Mouse (Mus musculus) C2C12 (cell line): ENCODE measurements around the gene Capza3. TPM values are rescaled to one million over a fixed set of nuclear protein-coding genes. Genes with fewer than 3 reads are reported as not detected.

ENCODE experiments used
- H3K27me3 ChIP-seq: one replicate; pipeline ENCODE4 v1.6.1; 2011; ENCODE audit not compliant: control insufficient read depth, insufficient read depth, insufficient read length
- H3K36me3 ChIP-seq: one replicate; pipeline ENCODE4 v1.6.1; 2011; ENCODE audit not compliant: control insufficient read depth, insufficient read depth
- H3K4me3 ChIP-seq: one replicate; pipeline ENCODE4 v1.5.1; 2011; ENCODE audit warnings: mild to moderate bottlenecking, control low read depth; ENCODE audit not compliant: poor library complexity, insufficient read depth, severe bottlenecking
- H3K79me2 ChIP-seq: one replicate; pipeline ENCODE4 v1.6.1; 2011; ENCODE audit not compliant: control insufficient read depth, insufficient read depth
- H3K79me3 ChIP-seq: one replicate; pipeline ENCODE4 v1.6.1; 2011; ENCODE audit warnings: low read depth, control low read depth
- H3ac ChIP-seq: one replicate; pipeline ENCODE3; 2011; ENCODE audit warnings: low read depth; ENCODE audit not compliant: control insufficient read depth, insufficient read length
- CEBPB ChIP-seq: IDR thresholded peaks from one replicate; pipeline ENCODE4 v1.6.1; 2011; ENCODE audit warnings: low read depth, mild to moderate bottlenecking, control low read depth, moderate library complexity
- CTCF ChIP-seq: IDR thresholded peaks from one replicate; pipeline ENCODE4 v1.5.1; 2011; ENCODE audit not compliant: control insufficient read depth, insufficient read depth, insufficient read length
- FOSL1 ChIP-seq: IDR thresholded peaks from one replicate; pipeline ENCODE4 v1.8.0; 2011; ENCODE audit warnings: mild to moderate bottlenecking, low read length; ENCODE audit not compliant: poor library complexity, insufficient read depth, severe bottlenecking
- MAX ChIP-seq: IDR thresholded peaks from one replicate; pipeline ENCODE4 v1.6.1; 2011; ENCODE audit warnings: mild to moderate bottlenecking, control low read depth
- MYOD1 ChIP-seq: IDR thresholded peaks from one replicate; pipeline ENCODE4 v1.6.1; 2011; ENCODE audit warnings: low read depth; ENCODE audit not compliant: control insufficient read depth, insufficient read length
- MYOG ChIP-seq: IDR thresholded peaks from one replicate; pipeline ENCODE4 v1.6.1; 2011; ENCODE audit not compliant: control insufficient read depth, insufficient read length; ENCODE audit errors: extremely low read depth
- USF1 ChIP-seq: IDR thresholded peaks from one replicate; pipeline ENCODE4 v1.6.1; 2011; ENCODE audit warnings: low read depth, mild to moderate bottlenecking, control low read depth, moderate library complexity
- long read RNA-seq, 2 experiments: library from polyadenylated mRNA; unstranded; transcript quantifications; one replicate each; pipeline ENCODE4 v2.0.0; 2019 to 2020
- polyA plus RNA-seq: library from polyadenylated mRNA; unstranded; fragments of >200 nt; fragmentation: generic; extraction: Trizol; gene quantifications from one replicate; pipeline ENCODE4 v1.2.1, GENCODE M21; 2012; ENCODE audit warnings: missing spikeins

Gene Capza3
- not detected for polyA plus RNA-seq
- long read RNA-seq, experiment 1: 0 reads
- long read RNA-seq, experiment 2: 0 reads

DNA sequence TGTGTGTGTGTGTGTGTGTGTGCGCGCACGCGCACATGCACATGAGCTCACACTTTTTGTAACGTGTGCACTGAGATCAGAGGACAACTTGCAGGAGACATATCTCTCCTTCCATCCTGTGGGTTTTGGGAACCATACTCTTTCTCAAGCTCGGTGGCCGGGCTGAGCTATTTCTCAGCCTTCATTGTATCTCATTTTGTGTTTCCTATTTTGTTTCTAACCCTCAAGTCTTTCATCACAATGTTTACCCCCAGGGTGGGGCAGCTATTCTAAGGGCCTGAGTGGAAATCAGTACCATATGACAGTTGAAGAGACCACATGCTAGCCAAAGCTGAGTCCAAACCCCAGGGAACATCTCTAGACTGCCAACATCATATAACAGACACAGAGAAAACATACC is at the start of gene Capza3:
Gene Capza3 (plus strand): TSS at position 301 of the 400 bp plus-strand sequence.
- H3K36me3 ChIP-seq: no peaks in the 10 kb centered on the region
- H3K79me3 ChIP-seq: no peaks in the 10 kb centered on the region
- H3K79me2 ChIP-seq: no peaks in the 10 kb centered on the region
- H3ac ChIP-seq: no peak within 1 kb of the TSS
- no peaks in the 10 kb centered on the region for H3K27me3 ChIP-seq
- TF ChIP-seq MAX (no peak), MYOD1 (no peak), USF1 (no peak), CEBPB (no peak), FOSL1 (no peak), CTCF (no peak), MYOG (no peak)
- no peak within 1 kb of the TSS for H3K4me3 ChIP-seq

GRCm38 (mm10) chr6:140005181-140005580 is 35.9 kb upstream of the Capza3 start:
- no peak for TF ChIP-seq CTCF
- no peak for TF ChIP-seq FOSL1
- TF ChIP-seq MYOD1: no peak

DNA sequence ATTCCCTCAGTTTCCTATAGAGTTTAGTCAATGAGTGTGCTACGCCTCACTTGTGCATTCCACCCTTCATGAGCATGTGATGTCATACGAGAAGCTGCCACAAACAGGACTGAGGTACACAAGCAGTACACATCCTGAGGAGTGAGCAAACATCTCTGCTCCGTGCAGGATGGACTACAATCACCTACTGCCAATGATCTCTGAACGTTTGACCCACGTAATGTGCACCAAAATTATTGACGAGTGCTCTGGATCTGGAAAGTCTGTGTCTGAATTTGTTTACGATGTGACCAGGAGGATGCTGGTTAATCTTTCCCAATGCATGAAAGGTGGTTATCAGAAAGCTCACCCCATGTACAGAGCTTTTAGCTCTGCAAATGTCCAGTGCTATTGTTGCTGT is 16.6 kb upstream of the Capza3 start:
- H3K36me3 ChIP-seq: no peaks in the 10 kb centered on the region
- no peaks in the 10 kb centered on the region for H3K27me3 ChIP-seq
- TF ChIP-seq FOSL1: no peak
- TF ChIP-seq MAX: no peak
- no peak for TF ChIP-seq USF1
- TF ChIP-seq MYOD1: no peak
- TF ChIP-seq CTCF: no peak
- TF ChIP-seq CEBPB: no peak
- no peak for TF ChIP-seq MYOG
- no peaks in the 10 kb centered on the region for H3K79me2 ChIP-seq
- H3K79me3 ChIP-seq: no peaks in the 10 kb centered on the region
- no peak overlapping the region for H3ac ChIP-seq
- no peak overlapping the region for H3K4me3 ChIP-seq

More at GRCm38 (mm10) chr6:140005181-140005580, 35.9 kb upstream of the Capza3 start:
- Histone ChIP-seq H3K79me2 (no peaks in the 10 kb centered on the region), H3K36me3 (no peaks in the 10 kb centered on the region), H3ac (no peak overlapping the region), H3K27me3 (no peaks in the 10 kb centered on the region), H3K4me3 (no peak overlapping the region), H3K79me3 (no peaks in the 10 kb centered on the region)

- no peaks in the 10 kb centered on the region for H3K27me3 ChIP-seq
- TF ChIP-seq MYOG: no peak
- no peak for TF ChIP-seq MAX
- no peak for TF ChIP-seq CEBPB
- TF ChIP-seq CTCF: no peak
- no peak for TF ChIP-seq FOSL1
- TF ChIP-seq MYOD1: no peak
- no peak for TF ChIP-seq USF1
- H3K4me3 ChIP-seq: no peak within 1 kb of the TSS
- no peaks in the 10 kb centered on the region for H3K79me3 ChIP-seq
- no peak within 1 kb of the TSS for H3ac ChIP-seq
- no peaks in the 10 kb centered on the region for H3K36me3 ChIP-seq
- no peaks in the 10 kb centered on the region for H3K79me2 ChIP-seq
Measured at GRCm38 (mm10) chr6:140041357-140041756, 305 bp downstream of the Capza3 start, which contains the start of gene Plcz1. Plcz1 (minus strand) TSS chr6:140041457.

- no peak overlapping the region for H3ac ChIP-seq
- TF ChIP-seq MYOD1 (no peak), MYOG (no peak), CEBPB (no peak), FOSL1 (no peak), MAX (no peak), USF1 (no peak)
- no peaks in the 10 kb centered on the region for H3K27me3 ChIP-seq
- no peaks in the 10 kb centered on the region for H3K36me3 ChIP-seq
- no peaks in the 10 kb centered on the region for H3K79me3 ChIP-seq
- no peaks in the 10 kb centered on the region for H3K79me2 ChIP-seq
- H3K4me3 ChIP-seq: no peak overlapping the region
Measured at GRCm38 (mm10) chr6:140051476-140051875, 10.4 kb downstream of the Capza3 start.
